ENCODE assay signal across 18 mouse cellular contexts in genomic region chr6:48589194-48589750, GRCm38 (mm10). TPM values are rescaled to one million over a fixed set of nuclear protein-coding genes. Genes with fewer than 3 reads are reported as not detected.
DNase-seq lines count a peak whose midpoint lies in the region; ATAC-seq and TF ChIP-seq lines count a peak whose summit lies in the region.
"Had no signal": no experiment of that assay in that cellular context is flagged by ENCODE, and none has a peak within 500 bp of the region (broad histone marks: within the 10 kb centered on the region; RNA-seq: fewer than 3 reads in every experiment).

TSS of gene Gm45021 (plus strand) at chr6:48589610.

- H3K36me3 ChIP-seq in kidney, embryonic 14.5 days (ENCODE audit: control insufficient read depth, insufficient read depth, low read length) = no peaks in the 10 kb centered on the region
- no peaks in the 10 kb centered on the region for H3K36me3 ChIP-seq in midbrain, postnatal 0 days (ENCODE audit: insufficient read depth, low read length)
- no peaks in the 10 kb centered on the region for H3K36me3 ChIP-seq in midbrain, embryonic 16.5 days (ENCODE audit: control insufficient read depth, insufficient read depth, low read length)
- H3K36me3 ChIP-seq in stomach, embryonic 16.5 days (ENCODE audit: control insufficient read depth, insufficient read depth, low read length) = no peaks in the 10 kb centered on the region
- H3K36me3 ChIP-seq: forebrain, embryonic 15.5 days had no signal

- WGBS in kidney, embryonic 14.5 days = 10% methylated on average over 6 of the region's 6 CpGs
- WGBS in midbrain, postnatal 0 days = 59% methylated on average over 6 of the region's 6 CpGs
- WGBS in midbrain, embryonic 16.5 days = 72% methylated on average over 6 of the region's 6 CpGs
- WGBS in stomach, embryonic 16.5 days = 36% methylated on average over 6 of the region's 6 CpGs

- H3K4me2 ChIP-seq in kidney, embryonic 14.5 days (replicated peaks; ENCODE audit: low read depth, low read length) = no peak within 1 kb of the TSS
- no peak within 1 kb of the TSS for H3K4me2 ChIP-seq in midbrain, postnatal 0 days (ENCODE audit: low read depth, low read length, poor library complexity, severe bottlenecking)
- H3K4me2 ChIP-seq in midbrain, embryonic 16.5 days (ENCODE audit: low read length) = no peak within 1 kb of the TSS
- no peak within 1 kb of the TSS for H3K4me2 ChIP-seq in stomach, embryonic 16.5 days (ENCODE audit: low read depth, low read length)
- H3K4me2 ChIP-seq: forebrain, embryonic 15.5 days had no signal

- no peak within 1 kb of the TSS for H3K4me3 ChIP-seq in kidney, embryonic 14.5 days (ENCODE audit: low read length)
- no peak within 1 kb of the TSS for H3K4me3 ChIP-seq in midbrain, postnatal 0 days (ENCODE audit: low read depth, low read length)
- no peak within 1 kb of the TSS for H3K4me3 ChIP-seq in midbrain, embryonic 16.5 days (ENCODE audit: low read depth, low read length)
- H3K4me3 ChIP-seq in stomach, embryonic 16.5 days (replicated peaks; ENCODE audit: low read length) = no peak within 1 kb of the TSS
- H3K4me3 ChIP-seq: forebrain, embryonic 15.5 days had no signal

- H3K27ac ChIP-seq in kidney, embryonic 14.5 days (ENCODE audit: low read depth, low read length) = peak within 1 kb of the TSS; percentile 30; the same call in 1 of the 2 replicates
- peak within 1 kb of the TSS; percentile 12; the same call in 1 of the 2 replicates for H3K27ac ChIP-seq in midbrain, postnatal 0 days (ENCODE audit: low read depth, low read length)
- H3K27ac ChIP-seq in midbrain, embryonic 16.5 days (ENCODE audit: low read length) = no peak within 1 kb of the TSS
- peak within 1 kb of the TSS; percentile 78 for H3K27ac ChIP-seq in stomach, embryonic 16.5 days (ENCODE audit: low read length)
- H3K27ac ChIP-seq: forebrain, embryonic 15.5 days had no signal

- DNase-seq in frontal cortex, postnatal 25 days (ENCODE audit: low spot score in 2 of 2) = no peak
- no peak for DNase-seq in kidney, postnatal 10 days
- DNase-seq in midbrain, postnatal 0 days (ENCODE audit: low spot score) = no peak
- DNase-seq in neural tube, embryonic 10.5 days (ENCODE audit: extremely low spot score, low spot score) = no peak
- DNase-seq: adrenal gland, postnatal 10 days; cerebellum, postnatal 10 days; gastrocnemius, postnatal 25 days; kidney, postnatal 25 days; lung, postnatal 36 days; right cerebral cortex, postnatal 14 days had no signal

- 0 out of 2 replicates have a peak, but pooled peaks cover 4% of the 10 kb centered on the region for H3K4me1 ChIP-seq in kidney, embryonic 14.5 days (ENCODE audit: control insufficient read depth, insufficient read depth, low read length)
- H3K4me1 ChIP-seq in midbrain, postnatal 0 days (ENCODE audit: insufficient read depth, low read length) = peaks cover 4% of the 10 kb centered on the region; the same call in 1 of the 2 replicates
- peaks cover 5% of the 10 kb centered on the region for H3K4me1 ChIP-seq in midbrain, embryonic 16.5 days (ENCODE audit: control insufficient read depth, insufficient read depth, low read length)
- H3K4me1 ChIP-seq in stomach, embryonic 16.5 days (ENCODE audit: control insufficient read depth, insufficient read depth, low read length) = peaks cover 7% of the 10 kb centered on the region; the same call in 1 of the 2 replicates

- H3K9ac ChIP-seq in kidney, embryonic 14.5 days (ENCODE audit: low read depth, low read length) = no peak within 1 kb of the TSS
- H3K9ac ChIP-seq in midbrain, postnatal 0 days (replicated peaks; ENCODE audit: low read length, poor library complexity, severe bottlenecking) = no peak within 1 kb of the TSS
- no peak within 1 kb of the TSS for H3K9ac ChIP-seq in midbrain, embryonic 16.5 days (ENCODE audit: low read depth, low read length)
- no peak within 1 kb of the TSS for H3K9ac ChIP-seq in stomach, embryonic 16.5 days (ENCODE audit: low read length)
- H3K9ac ChIP-seq: forebrain, embryonic 15.5 days had no signal

- ATAC-seq in frontal cortex, adult (ENCODE audit: low TSS enrichment) = peak; percentile 14; the same call in 1 of the 2 replicates
- ATAC-seq in kidney, embryonic 14.5 days (ENCODE audit: low FRiP score, low TSS enrichment) = no peak
- ATAC-seq in midbrain, postnatal 0 days (ENCODE audit: low FRiP score) = no peak
- no peak for ATAC-seq in midbrain, embryonic 16.5 days
- no peak for ATAC-seq in stomach, embryonic 16.5 days (ENCODE audit: insufficient read depth, low FRiP score)
- ATAC-seq: forebrain, embryonic 15.5 days; hindbrain, embryonic 16.5 days had no signal

- TF ChIP-seq CTCF in midbrain, postnatal 0 days (IDR thresholded peaks at IDR 0.05) = no peak

- H3K27me3 ChIP-seq in kidney, embryonic 14.5 days (ENCODE audit: control insufficient read depth, insufficient read depth, low read length) = no peaks in the 10 kb centered on the region
- no peaks in the 10 kb centered on the region for H3K27me3 ChIP-seq in midbrain, postnatal 0 days (ENCODE audit: insufficient read depth, low read length)
- H3K27me3 ChIP-seq in midbrain, embryonic 16.5 days (ENCODE audit: control insufficient read depth, insufficient read depth, low read depth, low read length) = no peaks in the 10 kb centered on the region
- H3K27me3 ChIP-seq in stomach, embryonic 16.5 days (ENCODE audit: control insufficient read depth, insufficient read depth, low read length) = no peaks in the 10 kb centered on the region
- H3K27me3 ChIP-seq: forebrain, embryonic 15.5 days had no signal

- H3K9me3 ChIP-seq in kidney, embryonic 14.5 days (ENCODE audit: control insufficient read depth, low read length) = no peaks in the 10 kb centered on the region
- H3K9me3 ChIP-seq in midbrain, postnatal 0 days (ENCODE audit: low read length) = no peaks in the 10 kb centered on the region
- no peaks in the 10 kb centered on the region for H3K9me3 ChIP-seq in midbrain, embryonic 16.5 days (replicated peaks; ENCODE audit: control insufficient read depth, low read length, poor library complexity, severe bottlenecking)
- H3K9me3 ChIP-seq in stomach, embryonic 16.5 days (replicated peaks; ENCODE audit: control insufficient read depth, low read length) = no peaks in the 10 kb centered on the region
- H3K9me3 ChIP-seq: forebrain, embryonic 15.5 days had no signal

RNA-seq across cellular contexts. Expression of gene Gm45021, which starts in this region (rescaled TPM):
- not detected in 2 replicates for polyA plus RNA-seq in kidney, embryonic 14.5 days (2014; fragmentation: Nextera tagmentation; extraction: Ambion mirVana)
- not detected in 2 replicates for total RNA-seq in midbrain, postnatal 0 days (2014; rRNA removed)
- not detected in 2 replicates for polyA plus RNA-seq in midbrain, postnatal 0 days (2015; fragmentation: Nextera tagmentation; extraction: Ambion mirVana)
- not detected in 2 replicates for polyA plus RNA-seq in midbrain, embryonic 16.5 days (2015; fragmentation: Nextera tagmentation; extraction: Ambion mirVana)
- not detected in 2 replicates for polyA plus RNA-seq in stomach, embryonic 16.5 days (2015; fragmentation: Nextera tagmentation; extraction: Ambion mirVana)
- total RNA-seq: adrenal gland, postnatal 10 days; gastrocnemius, postnatal 25 days; liver, adult 2 months; monocyte, adult 5-6 weeks had no signal
- polyA plus RNA-seq: forebrain, embryonic 15.5 days; hindbrain, embryonic 16.5 days; liver, adult 2 months had no signal
